Mouse (Mus musculus) spleen, postnatal 10 days (tissue): ENCODE data around the gene Polr3a.

ENCODE experiments used
- DNase-seq, 2 experiments: peaks; one replicate each; pipeline ENCODE4 v3.0.0; 2021 to 2022; ENCODE audit warnings: low spot score in 2 of 2

Gene Polr3a

DNA sequence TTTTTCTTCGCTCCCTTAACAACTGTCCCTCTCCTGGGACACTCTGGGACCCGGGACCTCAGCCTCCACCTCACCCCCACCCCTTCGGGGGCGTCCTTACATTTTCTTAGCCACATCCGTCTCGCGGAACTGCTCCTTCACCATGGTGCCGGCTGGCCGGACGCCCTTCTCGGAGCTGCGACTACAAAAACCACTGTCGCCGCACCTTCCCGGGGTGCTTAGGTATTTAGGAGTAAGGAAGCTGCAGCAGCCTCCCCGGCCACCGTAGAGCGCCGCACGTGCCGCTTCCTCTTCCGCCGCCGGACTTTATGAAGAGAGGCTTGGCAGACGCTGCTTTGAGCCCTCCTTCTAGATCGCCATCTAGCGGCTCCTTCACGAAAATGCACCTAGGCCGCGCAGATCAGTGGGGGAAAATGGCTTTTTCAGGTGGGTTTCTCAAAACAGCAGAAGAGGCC, at the start of gene Polr3a, which contains the start of gene Rps24:
Gene Polr3a (minus strand): TSS at position 286 of the 455 bp plus-strand sequence.
Gene Rps24 (plus strand): TSS at position 353 of the 455 bp plus-strand sequence.
- peak; percentile 75 to 88 for DNase-seq

DNA sequence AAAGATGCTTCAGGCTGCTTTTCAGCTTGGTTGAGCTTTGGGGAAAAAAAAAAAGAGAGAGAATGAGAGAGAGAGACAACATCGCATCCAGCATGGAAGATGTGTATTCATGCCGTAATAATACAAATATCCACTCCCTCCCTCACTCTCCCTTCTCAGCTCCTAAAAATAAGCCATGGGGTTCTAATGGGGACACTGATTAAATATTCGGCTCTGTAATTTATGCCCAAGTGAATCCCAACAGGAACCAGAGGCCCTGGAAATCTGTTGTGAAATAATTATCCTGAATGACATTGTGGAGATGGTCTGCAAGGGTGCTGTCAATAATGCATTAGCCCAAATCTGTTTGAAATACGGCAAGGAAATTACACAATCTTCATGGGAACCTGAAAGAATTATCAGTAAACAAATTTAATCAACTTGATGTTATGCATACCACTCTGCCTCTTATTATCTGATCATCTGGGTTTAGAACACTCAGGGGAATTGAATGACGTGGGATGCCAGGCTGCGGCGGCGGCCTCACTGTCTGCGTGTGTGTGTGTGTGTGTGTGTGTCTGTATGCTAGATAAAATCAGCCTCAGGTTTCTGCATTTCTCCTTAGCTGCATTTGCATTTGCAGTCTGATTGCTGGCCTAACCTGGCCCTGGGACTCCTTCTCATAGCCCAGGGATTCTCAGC, 48.1 kb upstream of the Polr3a start:
- no peak for DNase-seq

DNA sequence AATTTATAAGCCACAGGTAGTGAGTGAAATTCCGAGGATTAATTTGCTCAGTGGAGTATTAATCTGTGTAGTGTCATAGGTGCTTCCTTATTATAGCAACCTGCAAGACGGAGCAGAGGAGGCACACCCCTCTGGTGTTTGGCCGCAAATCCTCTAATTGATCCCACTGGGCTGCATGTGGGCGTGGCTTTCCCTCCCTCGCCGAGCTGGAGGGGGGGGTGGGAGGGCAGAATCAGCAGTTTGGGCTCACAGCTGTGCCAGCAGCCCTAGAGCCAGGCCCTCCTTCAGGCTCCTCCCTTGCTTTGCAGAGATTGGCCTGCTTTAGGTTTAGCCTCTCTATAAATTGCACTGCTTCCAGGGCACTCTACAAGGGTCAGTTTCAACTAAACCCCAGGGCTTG, 43.4 kb upstream of the Polr3a start:
- no peak for DNase-seq

DNA sequence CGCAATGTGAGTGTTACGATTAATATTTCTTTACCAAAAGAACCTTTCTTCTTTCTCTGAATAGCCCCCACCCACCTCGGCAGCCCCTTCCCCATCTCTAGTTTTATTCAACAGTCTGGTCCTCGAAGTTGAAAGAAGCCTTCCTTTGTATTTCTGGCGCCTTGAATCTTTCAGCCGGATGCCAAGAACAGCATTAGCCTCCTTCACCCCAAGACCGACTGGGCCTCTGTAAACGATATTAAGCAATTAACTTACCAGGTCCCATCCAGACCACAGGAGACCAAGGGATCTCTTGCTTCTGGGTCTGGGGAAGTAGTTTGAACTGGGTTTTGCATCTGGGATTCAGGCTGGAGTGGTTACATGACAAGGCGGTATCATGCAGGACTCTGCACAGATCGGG, 39.6 kb upstream of the Polr3a start:
- DNase-seq = no peak

DNA sequence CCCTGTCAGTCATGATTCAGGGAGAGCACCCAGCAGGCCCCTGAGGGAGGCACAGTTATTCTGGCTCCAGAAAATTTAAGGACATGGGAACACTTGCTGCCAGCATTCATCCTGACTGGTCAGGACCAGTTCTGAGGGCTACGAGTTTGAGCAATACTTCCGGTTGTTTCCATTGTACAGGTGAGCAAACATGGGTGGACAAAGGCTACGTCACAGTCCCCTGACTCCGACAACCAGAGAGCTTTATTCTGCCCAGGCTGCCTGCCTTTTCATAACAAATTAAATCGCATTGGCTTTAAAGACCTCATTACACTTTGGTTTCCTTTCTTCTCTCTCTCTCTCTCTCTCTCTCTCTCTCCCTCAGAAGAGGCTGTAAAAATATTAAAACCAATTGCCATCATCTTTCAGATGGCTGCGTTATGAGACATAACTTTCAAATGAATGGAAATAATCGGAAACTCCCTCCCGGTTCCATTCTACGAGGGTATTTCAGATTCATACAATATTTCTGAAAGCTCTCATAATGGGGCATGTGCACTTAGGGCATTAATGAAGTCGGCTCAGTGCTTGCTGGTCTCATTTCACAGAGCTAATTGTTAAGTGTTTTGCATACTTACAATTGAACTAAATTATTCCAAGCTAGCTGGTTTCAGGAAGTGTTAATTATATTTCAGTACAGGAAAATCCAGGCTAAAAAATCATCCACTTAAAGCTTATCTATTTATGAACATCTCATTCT, 39.0 kb upstream of the Polr3a start:
- DNase-seq = no peak

DNA sequence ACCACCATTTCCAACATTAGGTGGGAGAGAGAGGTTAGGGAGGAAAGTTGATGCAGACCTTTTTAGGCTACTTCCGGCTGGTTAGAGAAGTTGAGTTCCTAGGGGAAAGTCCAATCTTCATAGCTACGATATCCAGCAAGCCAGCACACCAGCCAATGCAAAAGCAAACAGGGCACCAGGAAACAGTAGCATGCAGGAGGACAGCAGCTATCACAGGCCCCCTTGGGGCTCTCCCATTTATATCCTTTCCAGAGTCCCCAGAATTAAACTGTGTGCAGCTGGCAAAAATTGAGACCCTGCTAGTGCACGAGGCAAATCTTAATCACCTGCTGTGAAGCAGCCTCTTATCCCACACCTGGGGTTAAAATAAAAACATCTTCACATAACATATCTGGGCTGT, 38.3 kb upstream of the Polr3a start:
- no peak for DNase-seq

DNA sequence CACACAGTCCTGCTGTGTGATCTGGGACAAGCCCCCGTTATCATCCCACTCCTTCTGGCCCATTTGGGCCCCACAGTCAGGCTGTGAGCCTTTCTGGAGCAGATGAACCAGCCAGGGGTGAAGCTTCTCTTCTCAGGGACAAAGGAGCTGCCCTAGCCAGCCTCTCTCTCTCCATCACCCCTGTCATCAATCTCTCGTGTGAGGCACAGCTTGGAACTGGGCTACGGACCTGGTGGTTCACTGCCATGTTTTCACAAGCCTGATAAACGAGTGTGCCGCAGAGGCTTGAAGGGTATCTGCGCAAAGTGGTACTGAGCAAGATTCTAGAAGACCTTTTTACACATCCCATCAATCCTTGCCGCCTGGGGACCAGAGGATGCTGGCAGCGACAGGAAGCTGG, 34.7 kb upstream of the Polr3a start:
- no peak for DNase-seq

DNA sequence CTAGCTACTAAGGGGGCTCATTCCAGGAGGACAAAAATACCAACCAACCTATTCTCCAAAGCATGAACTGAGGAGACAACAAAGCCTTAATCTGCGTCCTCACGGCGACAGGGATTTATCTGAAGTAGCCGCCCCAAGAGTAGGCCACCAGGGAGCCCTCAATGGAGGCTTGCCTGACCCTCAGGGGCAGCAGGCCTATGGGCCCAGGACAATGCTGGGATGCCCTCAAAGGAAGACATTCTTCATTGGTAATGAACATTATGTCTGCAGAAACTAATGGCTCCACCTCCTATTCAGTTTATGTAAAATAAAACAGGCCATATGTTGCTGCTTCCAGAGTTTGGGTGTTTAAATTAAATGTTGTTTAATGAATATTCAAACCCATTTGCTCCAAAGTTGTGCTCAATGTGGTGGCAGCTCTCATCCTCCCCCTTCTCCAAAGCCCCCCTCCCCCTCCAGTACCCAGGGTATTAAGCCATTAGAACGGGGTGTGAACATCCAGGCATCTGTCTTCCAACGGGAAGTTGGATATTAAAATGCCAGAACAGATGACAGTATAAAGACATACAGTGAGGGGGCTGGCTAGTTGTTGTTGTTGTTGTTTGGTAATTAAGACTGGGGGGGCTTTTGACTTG, 25.8 kb upstream of the Polr3a start:
- DNase-seq = no peak

DNA sequence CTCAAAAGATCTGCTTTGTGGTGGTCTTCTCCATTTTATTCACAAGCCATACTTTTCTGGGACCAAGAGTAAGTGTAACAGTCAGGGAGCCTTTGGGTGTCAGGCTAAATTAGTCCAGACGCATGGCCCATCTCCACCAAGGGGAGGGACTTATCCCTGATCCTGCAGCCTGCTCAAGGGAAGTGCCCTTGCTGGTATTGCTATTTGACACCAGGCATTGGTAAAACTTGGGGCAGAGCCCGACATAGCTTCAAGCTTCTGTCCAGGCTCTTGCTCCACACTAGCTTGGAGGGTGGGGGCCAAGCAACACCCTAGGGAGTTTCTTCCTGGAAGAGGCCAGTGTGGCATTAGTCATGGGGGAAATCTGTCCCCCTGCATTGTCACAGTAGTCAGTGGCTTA, 23.8 kb upstream of the Polr3a start:
- no peak for DNase-seq

DNA sequence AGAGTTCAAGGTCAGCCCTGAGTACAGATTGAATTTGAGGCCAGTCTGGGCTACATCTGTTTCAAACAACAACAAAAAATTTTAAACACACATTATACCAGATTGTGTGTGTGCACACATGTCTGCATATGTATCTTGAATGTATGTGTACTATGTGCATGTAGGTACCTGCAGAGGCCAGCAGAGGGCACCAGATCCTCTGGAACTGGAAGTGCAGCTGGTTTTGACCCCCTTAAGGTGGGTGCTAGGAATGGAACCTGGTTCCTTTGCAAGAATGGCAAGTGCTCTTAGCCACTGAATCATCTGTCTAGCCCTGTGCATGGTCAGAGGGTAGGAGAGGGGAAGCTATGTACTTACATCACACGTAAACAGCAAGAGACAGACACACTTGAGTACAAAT, 23.4 kb upstream of the Polr3a start:
- peak in 1 of 2 experiments; percentile 30 for DNase-seq

DNA sequence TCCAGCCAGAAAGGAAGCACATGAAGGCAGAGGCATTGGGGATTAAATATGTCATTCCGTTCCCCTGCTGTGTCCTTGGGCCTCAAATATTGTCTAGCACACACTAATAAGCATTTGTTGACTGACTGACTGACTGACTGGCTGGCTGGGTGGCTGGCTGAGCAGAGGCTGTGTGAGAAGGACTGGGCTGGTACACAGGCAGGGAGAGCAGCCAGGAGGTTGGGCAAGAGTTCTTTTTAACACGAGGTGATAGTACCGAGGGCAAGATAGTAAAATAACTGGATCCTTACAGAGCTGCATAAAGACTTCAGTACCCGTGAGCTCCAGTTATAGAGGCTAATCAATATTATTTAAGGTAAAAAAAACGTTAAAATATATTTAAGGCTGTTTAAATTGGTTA, 22.7 kb upstream of the Polr3a start:
- DNase-seq = no peak

DNA sequence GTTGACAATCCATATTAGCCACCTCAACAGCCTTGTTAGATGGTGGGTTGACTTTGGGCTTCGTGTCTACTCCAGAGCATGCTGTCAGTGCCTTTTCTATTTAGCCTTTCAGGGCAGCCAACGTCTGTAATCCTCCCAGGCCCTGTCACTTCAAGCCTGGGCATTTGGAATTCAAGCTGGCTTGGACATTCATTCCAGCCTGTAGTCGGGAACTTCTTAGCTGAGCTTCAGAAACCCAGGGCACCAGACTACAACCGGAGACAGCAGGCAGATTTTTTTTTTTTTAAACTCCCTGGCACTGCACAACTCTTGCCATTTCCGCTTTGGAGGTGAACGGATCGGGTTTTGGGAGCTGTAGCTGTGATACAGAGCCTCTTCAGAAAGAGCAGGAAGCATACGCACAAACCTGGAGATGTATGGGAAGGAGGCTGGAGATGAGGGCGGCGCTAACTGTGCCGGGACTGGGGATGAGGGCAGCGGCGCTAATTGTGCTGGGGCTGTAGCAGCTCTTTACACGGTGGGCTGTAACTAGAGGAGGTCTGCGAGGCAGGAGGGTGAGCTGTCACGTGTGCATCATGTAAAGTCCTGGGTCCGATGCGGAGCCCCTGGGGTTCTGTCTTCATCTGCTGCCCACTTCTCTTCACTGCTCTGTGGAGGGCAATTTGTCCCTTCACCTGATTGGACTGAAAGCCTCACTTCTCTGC, 21.4 kb upstream of the Polr3a start:
- DNase-seq = no peak

DNA sequence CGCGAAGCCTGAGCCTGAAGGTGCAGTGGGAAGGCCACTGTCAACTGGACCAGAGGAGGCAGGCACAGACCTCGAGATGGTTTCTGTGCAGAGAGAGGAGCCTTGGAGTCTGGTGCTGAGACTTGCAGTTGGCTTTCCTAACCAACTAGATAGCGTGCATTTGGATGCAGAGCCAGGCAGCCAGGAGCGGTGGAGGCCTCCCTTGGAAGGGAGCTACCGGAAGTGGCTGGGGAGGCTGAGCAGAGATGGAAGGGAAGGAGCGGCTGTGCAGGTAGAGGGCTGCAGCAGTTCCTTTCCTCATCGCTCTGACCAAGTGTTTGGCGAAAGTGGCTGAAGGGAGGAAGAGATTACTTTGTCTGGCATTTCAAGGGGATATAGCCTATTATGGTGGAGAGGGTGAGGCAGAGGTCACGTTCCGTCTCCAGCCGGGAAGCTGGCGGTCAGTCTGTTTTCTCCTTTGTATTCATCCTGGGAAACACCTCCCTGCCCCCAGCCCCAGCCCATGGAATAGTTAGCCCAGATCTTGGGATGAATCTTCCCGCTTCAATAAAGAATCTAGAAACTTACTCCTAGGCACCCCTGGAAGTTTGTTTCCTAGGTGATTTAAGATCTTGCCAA, 20.7 kb upstream of the Polr3a start:
- no peak for DNase-seq

DNA sequence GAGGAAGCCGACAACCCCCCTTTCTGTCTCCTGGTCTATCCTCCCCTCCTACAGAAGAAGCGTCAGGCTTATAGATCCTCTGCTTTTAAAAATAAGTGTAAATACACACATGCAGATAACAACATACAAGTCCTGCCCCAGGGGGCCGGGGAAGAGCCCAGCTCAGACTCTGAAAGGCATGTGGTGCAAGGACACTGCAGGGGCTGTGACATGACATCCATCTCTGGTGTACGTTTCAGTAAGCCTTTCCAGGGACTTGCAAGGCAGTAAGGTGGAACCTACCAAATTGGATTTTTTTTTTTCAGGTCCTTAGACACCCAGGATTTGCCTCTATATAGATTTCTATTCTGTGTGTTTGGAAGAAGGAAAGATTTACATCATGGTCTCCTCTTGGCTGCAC, 14.4 kb upstream of the Polr3a start:
- DNase-seq = no peak

DNA sequence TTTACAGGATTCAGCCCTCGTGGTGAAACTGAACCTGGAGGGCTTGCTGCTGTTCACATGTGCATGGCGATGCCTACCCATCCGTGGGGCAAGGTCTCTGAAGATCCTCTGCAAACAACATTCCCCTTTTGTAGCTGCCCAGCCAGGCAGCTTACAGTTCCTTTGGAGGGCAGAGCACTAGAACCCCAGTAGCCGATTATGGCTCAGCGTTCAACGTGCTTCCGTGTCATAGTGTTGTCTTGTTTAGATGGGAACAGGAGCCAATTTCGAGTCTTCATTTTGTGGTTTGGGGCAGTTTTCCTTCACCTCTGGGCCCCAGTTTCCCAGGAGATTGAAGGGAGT, 14.0 kb upstream of the Polr3a start:
- DNase-seq = no peak

DNA sequence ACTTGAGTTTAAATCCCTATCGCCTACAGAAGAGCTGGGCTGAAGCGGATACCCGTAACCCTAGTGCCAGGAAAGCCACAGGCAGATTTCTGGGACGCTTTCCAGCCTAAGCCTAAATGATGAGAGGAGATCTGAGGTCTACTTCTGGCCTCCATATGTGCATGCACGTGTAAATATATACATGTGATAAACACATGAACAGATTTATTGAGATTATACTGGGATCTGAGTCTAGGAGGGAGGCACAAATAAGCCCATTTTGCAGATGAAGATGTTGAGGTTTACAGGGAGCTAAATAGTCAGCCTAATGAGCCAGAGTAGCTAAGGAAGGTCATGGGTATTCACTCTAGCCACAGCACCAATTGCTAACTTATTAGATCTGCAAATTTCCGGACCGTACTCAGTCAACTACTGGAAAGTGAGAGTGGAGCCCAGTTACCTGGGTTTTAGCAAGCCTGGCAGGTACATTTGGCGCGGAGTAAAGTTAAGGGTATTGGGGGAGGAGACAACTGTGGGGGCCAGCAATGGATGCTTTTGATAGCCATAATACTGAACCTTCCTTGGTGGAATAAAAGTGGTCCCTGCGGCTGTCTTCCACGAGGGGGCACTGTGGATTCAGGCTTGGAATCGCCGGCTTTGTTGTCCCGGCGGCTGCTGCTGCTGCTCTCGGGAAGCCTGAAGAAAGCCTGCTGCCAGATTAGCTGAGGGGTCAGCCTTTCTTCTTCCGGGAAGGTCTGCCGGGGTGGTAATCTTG, 13.4 kb upstream of the Polr3a start:
- peak; percentile 44 to 78 for DNase-seq

DNA sequence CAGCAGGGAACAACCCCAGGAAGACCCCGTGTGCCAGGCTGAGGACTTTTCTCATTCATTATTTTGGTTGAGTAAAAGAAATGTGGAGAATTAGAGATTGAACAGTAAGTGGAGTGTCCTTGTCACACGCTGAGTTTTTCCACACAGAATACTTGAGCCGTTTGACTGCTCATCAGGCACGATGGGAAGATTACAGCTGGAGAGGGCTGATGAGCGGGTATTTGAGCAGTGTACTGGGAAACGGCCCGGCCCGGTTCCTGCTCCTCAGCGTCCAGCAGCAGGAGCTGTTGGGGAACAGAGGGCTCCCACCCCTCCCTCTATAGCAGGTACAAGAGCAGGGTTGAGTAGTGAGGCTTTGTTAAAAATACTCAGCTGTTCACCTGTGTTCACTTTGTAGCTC, 12.6 kb upstream of the Polr3a start:
- DNase-seq = no peak

DNA sequence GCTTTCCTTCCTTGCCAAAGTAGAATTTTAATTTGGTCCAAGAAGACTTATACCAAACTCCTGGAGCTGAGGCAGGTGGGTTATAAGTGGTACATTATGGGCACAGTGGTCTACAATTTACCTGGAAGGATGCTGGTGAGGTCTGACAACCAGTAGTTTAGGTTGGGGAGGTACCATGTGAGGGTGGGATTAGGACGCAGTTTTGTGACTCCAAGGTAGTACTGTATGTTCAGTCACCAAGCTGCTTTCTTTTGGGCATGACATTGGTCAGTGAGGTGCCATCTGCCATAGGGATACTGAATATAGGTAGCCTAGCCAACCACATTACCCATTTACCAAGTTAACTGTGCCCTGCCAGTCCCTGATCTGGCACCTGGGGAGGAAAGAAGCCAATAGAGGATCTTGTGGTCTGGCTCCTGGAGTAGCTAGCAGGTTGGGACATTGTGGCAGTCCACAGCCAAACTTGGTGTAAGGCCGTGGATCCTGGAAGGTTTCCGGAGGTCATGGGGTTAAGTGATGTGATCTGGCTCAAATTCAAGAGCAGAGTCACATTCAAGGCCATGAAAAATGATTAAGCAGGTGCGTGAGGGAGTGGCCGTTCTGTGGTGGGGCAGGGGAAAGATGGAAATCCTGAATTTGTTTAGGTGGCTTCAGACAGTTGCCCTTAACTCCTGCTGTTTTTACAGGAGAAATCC, 11.8 kb upstream of the Polr3a start:
- no peak for DNase-seq

DNA sequence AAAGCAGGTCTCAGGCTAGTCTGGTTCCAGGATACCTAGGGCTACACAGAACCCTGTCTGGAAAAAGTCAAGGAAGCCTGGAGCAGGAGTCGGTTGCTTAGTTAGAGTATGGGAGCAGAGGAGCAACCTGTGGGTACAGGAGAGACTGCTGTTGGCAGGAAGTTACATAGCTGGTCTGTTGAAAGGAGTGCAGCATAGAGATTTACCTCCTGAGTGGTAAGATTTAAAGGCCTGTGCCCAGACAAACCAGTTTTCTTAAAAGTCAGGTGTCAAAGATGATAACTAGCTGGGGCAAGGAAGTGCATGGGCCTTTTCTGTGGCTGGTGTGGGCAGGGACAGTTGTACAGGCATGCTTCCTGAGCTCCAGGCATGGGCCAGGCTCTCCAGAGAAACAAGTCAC, 10.6 kb upstream of the Polr3a start:
- DNase-seq = no peak

DNA sequence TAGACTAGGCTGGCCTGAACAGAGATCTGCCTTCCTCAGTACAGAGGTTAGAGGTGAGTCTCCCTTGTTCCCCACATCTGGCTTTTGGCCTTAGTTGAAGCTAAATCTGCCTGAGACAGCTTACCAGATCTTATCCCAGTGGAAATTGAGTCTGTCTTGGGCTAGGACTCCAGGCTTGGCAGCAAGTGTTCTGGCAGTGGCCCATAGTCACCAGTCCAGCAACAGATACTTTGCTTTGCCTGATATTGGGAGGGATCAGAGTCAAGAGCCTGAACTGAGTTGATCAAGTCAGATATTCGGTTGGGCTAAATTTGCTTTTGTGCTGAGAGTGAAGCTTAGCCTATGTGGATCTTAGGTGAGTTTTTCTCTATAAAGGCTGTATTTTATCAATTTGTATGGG, 9.6 kb upstream of the Polr3a start:
- no peak for DNase-seq

DNA sequence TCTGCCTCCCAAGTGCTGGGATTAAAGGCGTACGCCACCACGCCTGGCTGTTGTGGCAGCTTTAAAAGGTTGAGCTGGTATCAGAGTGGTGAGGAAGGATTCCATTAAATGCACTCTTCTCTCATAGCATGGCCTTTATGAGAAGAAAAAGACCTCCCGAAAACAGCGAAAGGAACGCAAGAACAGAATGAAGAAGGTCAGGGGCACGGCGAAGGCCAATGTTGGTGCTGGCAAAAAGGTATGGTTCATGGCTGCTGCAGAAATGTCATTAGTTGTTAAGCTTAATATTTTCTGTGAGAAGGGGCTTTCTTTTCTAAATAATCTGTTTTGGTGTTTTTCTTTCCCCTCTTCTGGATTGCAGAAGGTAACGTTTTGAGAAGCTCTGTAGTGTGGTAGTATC, 6.4 kb upstream of the Polr3a start:
- DNase-seq = no peak
